Mouse (Mus musculus) ES-E14 (cell line): Measurements from ENCODE around the gene Rgs11.
"Not testable (repeated sequence)": the region's sequence is repeated elsewhere in the genome, so short reads cannot be mapped to it uniquely, and the experiment has no call there.

ENCODE experiments used
- HCFC1 ChIP-seq: IDR thresholded peaks from 2 replicates; pipeline ENCODE4 v1.6.1; 2012; ENCODE audit warnings: low read length, inconsistent platforms, borderline replicate concordance; ENCODE audit not compliant: insufficient read depth
- MAFK ChIP-seq: IDR thresholded peaks from 2 replicates; pipeline ENCODE4 v1.6.1; 2014; ENCODE audit warnings: mild to moderate bottlenecking, low read depth, low read length, inconsistent platforms; ENCODE audit not compliant: insufficient read depth
- ZC3H11A ChIP-seq: IDR thresholded peaks from 2 replicates; pipeline ENCODE4 v1.6.1; 2012; ENCODE audit warnings: low read depth, mild to moderate bottlenecking, inconsistent platforms, low read length, borderline replicate concordance
- ZNF384 ChIP-seq: IDR thresholded peaks from 2 replicates; pipeline ENCODE4 v1.6.1; 2012; ENCODE audit warnings: low read depth, low read length, inconsistent platforms

DNA sequence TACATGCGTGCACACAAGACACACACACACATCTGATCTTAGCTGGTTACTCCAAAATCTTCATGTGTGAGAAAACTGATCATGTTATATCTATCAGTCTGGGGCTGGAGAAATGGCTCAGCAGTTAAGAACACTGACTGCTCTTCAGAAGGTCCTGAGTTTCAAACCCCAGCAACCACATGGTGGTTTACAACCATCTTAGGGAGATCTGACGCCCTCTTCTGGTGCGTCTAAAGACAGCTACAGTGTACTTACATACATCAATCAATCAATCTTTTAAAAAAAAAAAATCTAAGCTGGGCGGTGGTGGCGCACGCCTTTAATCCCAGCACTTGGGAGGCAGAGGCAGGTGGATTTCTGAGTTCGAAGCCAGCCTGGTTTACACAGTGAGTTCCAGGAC is 11.3 kb upstream of the Rgs11 start:
- not testable (repeated sequence) for TF ChIP-seq HCFC1, ZC3H11A, MAFK
- TF ChIP-seq ZNF384, result 0 out of 2 replicates have a peak, but pooled peaks have one; percentile 21
